Mouse (Mus musculus) spleen, postnatal 36 days (tissue): ENCODE measurements around the gene Sipa1l2.
"Not testable (repeated sequence)": the region's sequence is repeated elsewhere in the genome, so short reads cannot be mapped to it uniquely, and the experiment has no call there.

Experiments used
- DNase-seq, 2 experiments: peaks; one replicate each; pipeline ENCODE4 v3.0.0; 2022; ENCODE audit warnings: low spot score in 2 of 2, mixed read lengths in 1 of 2

The Sipa1l2 gene

GRCm38 (mm10) chr8:125407672-125408071 is 161.9 kb downstream of the Sipa1l2 start:
- DNase-seq, result no peak

- no peak for DNase-seq
Observed at GRCm38 (mm10) chr8:125406453-125406852, 163.2 kb downstream of the Sipa1l2 start.

- no peak for DNase-seq
Observed at GRCm38 (mm10) chr8:125401350-125401749, 168.3 kb downstream of the Sipa1l2 start.

- DNase-seq, result no peak
Observed at GRCm38 (mm10) chr8:125397981-125398380, 171.6 kb downstream of the Sipa1l2 start.

GRCm38 (mm10) chr8:125395682-125396081 is 173.9 kb downstream of the Sipa1l2 start:
- not testable (repeated sequence) for DNase-seq

- DNase-seq, result no peak
Observed at GRCm38 (mm10) chr8:125395032-125395431, 174.6 kb downstream of the Sipa1l2 start.

- DNase-seq, result no peak
Observed at GRCm38 (mm10) chr8:125391685-125392084, 177.9 kb downstream of the Sipa1l2 start.

GRCm38 (mm10) chr8:125391271-125391670 is 178.3 kb downstream of the Sipa1l2 start:
- peak; percentile 41 to 49 for DNase-seq

- no peak for DNase-seq
Observed at GRCm38 (mm10) chr8:125390506-125390895, 179.1 kb downstream of the Sipa1l2 start.

GRCm38 (mm10) chr8:125389756-125390505 is 179.7 kb downstream of the Sipa1l2 start:
- no peak for DNase-seq

- DNase-seq, result peak in 1 of 2 experiments; percentile 8
Observed at GRCm38 (mm10) chr8:125389280-125389679, 180.3 kb downstream of the Sipa1l2 start.

- no peak for DNase-seq
Observed at GRCm38 (mm10) chr8:125388404-125389180, 181.0 kb downstream of the Sipa1l2 start.

- DNase-seq, result no peak
Observed at GRCm38 (mm10) chr8:125385519-125386150, 184.0 kb downstream of the Sipa1l2 start.

- DNase-seq, result no peak
Observed at GRCm38 (mm10) chr8:125384551-125385183, 184.9 kb downstream of the Sipa1l2 start.

GRCm38 (mm10) chr8:125381674-125382073 is 187.9 kb downstream of the Sipa1l2 start:
- no peak for DNase-seq

- no peak for DNase-seq
Observed at GRCm38 (mm10) chr8:125379939-125380338, 189.7 kb downstream of the Sipa1l2 start.

GRCm38 (mm10) chr8:125379156-125379555 is 190.5 kb downstream of the Sipa1l2 start:
- DNase-seq, result no peak

- DNase-seq, result no peak
Observed at GRCm38 (mm10) chr8:125377704-125378103, 191.9 kb downstream of the Sipa1l2 start.

- DNase-seq, result no peak
Observed at GRCm38 (mm10) chr8:125376448-125376845, 193.2 kb downstream of the Sipa1l2 start.

GRCm38 (mm10) chr8:125375659-125376447 is 193.8 kb downstream of the Sipa1l2 start:
- no peak for DNase-seq

- no peak for DNase-seq
Observed at GRCm38 (mm10) chr8:125372596-125372995, 197.0 kb downstream of the Sipa1l2 start.
